Mouse (Mus musculus) ES-Bruce4 (cell line): ENCODE data around the gene Aifm1.
A peak's percentile ranks its signal among the peaks of the same experiment; 100 is the strongest.

ENCODE experiments used
- CTCF ChIP-seq: IDR thresholded peaks from one replicate; pipeline ENCODE4 v1.8.1; 2011; ENCODE audit warnings: low read depth, low read length
- POLR2A ChIP-seq: IDR thresholded peaks from one replicate; pipeline ENCODE4 v1.8.1; 2011; ENCODE audit warnings: low read length; ENCODE audit not compliant: insufficient read depth

DNA sequence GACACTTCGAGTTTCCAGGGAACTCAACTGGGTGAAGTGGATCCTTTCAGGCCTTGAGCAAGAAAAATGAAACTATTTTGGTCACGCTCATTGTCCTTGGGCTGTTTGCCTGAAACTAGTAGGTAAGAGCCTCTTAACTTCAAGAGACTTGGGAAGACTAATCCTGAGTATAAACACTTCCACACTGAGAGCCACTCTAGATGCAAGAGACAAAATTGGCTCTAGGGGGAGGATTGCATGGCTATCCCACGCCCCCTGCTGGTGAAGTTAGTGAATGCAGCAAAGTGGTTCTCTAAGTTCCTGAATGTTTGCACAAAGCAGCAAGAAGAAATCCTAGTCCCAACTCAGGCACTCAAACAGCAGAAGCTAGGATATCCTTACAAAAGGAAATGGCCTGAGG is 18.8 kb upstream of the Aifm1 start:
- peak; percentile 49 for TF ChIP-seq CTCF
- TF ChIP-seq POLR2A = no peak
